Mouse (Mus musculus) heart, embryonic 14.5 days (tissue): ENCODE measurements around the gene Fbxo28. TPM values are rescaled to one million over a fixed set of nuclear protein-coding genes. Genes with fewer than 3 reads are reported as not detected.

ENCODE experiments used
- ATAC-seq: fragments of 200-750 bp; cut with Nextera tagmentation; 2 replicates; pipeline ENCODE4 v1.8.0; 2017; ENCODE audit warnings: low read depth, moderate TSS enrichment; ENCODE audit not compliant: insufficient number of reproducible peaks, insufficient read depth, low FRiP score
- H3K27ac ChIP-seq, 2 experiments: fragments of 200-500 bp in 1 of 2; fragments of 300-500 bp in 1 of 2; sonication (generic) in 1 of 2; replicated peaks in 1 of 2; 2 replicates each; pipeline ENCODE4 v1.5.1; 2012 to 2014; ENCODE audit warnings: low read depth in 2 of 2, low read length in 2 of 2, control low read depth in 1 of 2, mild to moderate bottlenecking in 1 of 2, mixed read lengths in 1 of 2; ENCODE audit not compliant: control insufficient read depth in 1 of 2, insufficient read depth in 1 of 2
- H3K27me3 ChIP-seq: fragments of 300-500 bp; sonication (generic); 2 replicates; pipeline ENCODE4 v1.6.1; 2014; ENCODE audit warnings: mild to moderate bottlenecking, low read length, control low read depth; ENCODE audit not compliant: control insufficient read depth, insufficient read depth
- H3K36me3 ChIP-seq: fragments of 300-500 bp; sonication (generic); 2 replicates; pipeline ENCODE4 v1.6.1; 2014; ENCODE audit warnings: mild to moderate bottlenecking, control low read depth, low read length, mixed read lengths; ENCODE audit not compliant: control insufficient read depth, insufficient read depth
- H3K4me1 ChIP-seq, 2 experiments: fragments of 200-500 bp in 1 of 2; fragments of 300-500 bp in 1 of 2; sonication (generic) in 1 of 2; 2 replicates each; pipeline ENCODE4 v1.6.1; 2012 to 2014; ENCODE audit warnings: low read length in 2 of 2, control low read depth in 1 of 2, mixed read lengths in 1 of 2; ENCODE audit not compliant: control insufficient read depth in 2 of 2, insufficient read depth in 2 of 2
- H3K4me2 ChIP-seq: fragments of 300-500 bp; sonication (generic); 2 replicates; pipeline ENCODE4 v1.6.1; 2014; ENCODE audit warnings: mild to moderate bottlenecking, low read length
- H3K4me3 ChIP-seq, 2 experiments: fragments of 200-500 bp in 1 of 2; fragments of 300-500 bp in 1 of 2; sonication (generic) in 1 of 2; 2 replicates each; pipeline ENCODE4 v1.5.1; 2012 to 2014; ENCODE audit warnings: low read length in 2 of 2, mild to moderate bottlenecking in 2 of 2, control low read depth in 1 of 2, low read depth in 1 of 2, moderate library complexity in 1 of 2; ENCODE audit not compliant: control insufficient read depth in 1 of 2, insufficient read depth in 1 of 2
- H3K9ac ChIP-seq: fragments of 300-500 bp; sonication (generic); 2 replicates; pipeline ENCODE4 v1.6.1; 2014; ENCODE audit warnings: mild to moderate bottlenecking, low read length
- H3K9me3 ChIP-seq: fragments of 300-500 bp; sonication (generic); 2 replicates; pipeline ENCODE4 v1.6.1; 2016; ENCODE audit warnings: low read length, control low read depth; ENCODE audit not compliant: control insufficient read depth
- WGBS: fragments of 180-500 bp; shearing (Covaris S2); extraction: QIAGEN DNeasy Blood & Tissue Kit; methylation state at CpG from one replicate; pipeline ENCODE4 v1.1.7; 2014; 5-methylcytosine and 5-hydroxymethylcytosine counted together
- polyA plus RNA-seq: library from polyadenylated mRNA; unstranded; fragments of >200 nt; fragmentation: Nextera tagmentation; extraction: Ambion mirVana; gene quantifications from 2 replicates; pipeline ENCODE4 v1.2.1, GENCODE M21; 2014

Fbxo28 gene
- polyA plus RNA-seq, 1 experiment from 2014 or later, result 17.2 TPM

DNA sequence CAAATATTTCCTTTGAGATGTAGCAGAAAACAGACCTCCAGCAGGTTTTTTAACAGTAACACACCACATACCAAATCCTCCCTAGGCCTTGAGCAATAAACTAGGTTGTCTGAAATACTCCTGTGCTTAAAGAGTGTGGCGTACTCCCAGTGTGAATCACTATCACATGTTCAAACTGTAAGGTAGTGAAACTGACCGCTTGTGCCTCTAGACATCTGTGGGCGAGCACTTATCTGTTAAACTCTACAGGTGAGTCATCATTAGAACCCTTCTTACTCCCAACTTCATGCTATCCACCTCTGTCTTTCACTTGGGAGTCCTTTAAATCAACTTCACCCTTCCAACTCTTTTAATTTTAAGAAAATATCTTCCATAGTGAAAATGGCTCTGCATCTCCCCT, 18.3 kb downstream of the Fbxo28 start:
- no peaks in the 10 kb centered on the region for H3K9me3 ChIP-seq
- 94% methylated on average over 3 of the region's 3 CpGs for WGBS
- no peak overlapping the region for H3K4me2 ChIP-seq
- no peak overlapping the region for H3K27ac ChIP-seq
- H3K4me3 ChIP-seq, result no peak overlapping the region
- peaks cover 95% of the 10 kb centered on the region for H3K36me3 ChIP-seq
- no peaks in the 10 kb centered on the region for H3K27me3 ChIP-seq
- H3K9ac ChIP-seq, result no peak overlapping the region
- no peak for ATAC-seq
- H3K4me1 ChIP-seq, result no peaks in the 10 kb centered on the region

- no peak for ATAC-seq
- Histone ChIP-seq H3K9ac (no peak overlapping the region), H3K27ac (no peak overlapping the region), H3K36me3 (peaks cover 53% of the 10 kb centered on the region), H3K4me3 (no peak overlapping the region), H3K4me1 (no peaks in the 10 kb centered on the region), H3K27me3 (no peaks in the 10 kb centered on the region), H3K9me3 (no peaks in the 10 kb centered on the region), H3K4me2 (no peak overlapping the region)
- WGBS, result 95% methylated on average over 5 of the region's 5 CpGs
Observed at GRCm38 (mm10) chr1:182314201-182314600, 27.2 kb downstream of the Fbxo28 start.

DNA sequence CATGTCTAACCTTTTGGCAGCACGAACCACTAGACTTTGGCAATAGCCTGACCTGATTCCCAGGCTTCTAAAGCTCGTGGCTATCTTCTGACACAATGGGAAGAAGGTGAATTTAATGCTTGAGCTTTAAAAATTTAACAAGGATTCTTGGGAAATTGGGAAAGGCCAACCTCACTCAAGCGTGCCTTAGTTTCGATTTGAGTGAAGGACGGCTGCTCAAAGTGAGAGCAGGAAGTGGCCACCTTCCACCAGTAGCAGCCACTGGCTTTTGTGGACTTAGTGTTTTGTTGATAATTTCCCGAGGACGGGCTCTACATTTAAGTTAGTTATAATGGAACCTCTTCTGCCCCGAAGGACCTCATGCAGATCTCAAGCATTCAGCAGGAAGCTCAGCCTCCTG, 28.2 kb downstream of the Fbxo28 start:
- H3K4me2 ChIP-seq, result no peak overlapping the region

DNA sequence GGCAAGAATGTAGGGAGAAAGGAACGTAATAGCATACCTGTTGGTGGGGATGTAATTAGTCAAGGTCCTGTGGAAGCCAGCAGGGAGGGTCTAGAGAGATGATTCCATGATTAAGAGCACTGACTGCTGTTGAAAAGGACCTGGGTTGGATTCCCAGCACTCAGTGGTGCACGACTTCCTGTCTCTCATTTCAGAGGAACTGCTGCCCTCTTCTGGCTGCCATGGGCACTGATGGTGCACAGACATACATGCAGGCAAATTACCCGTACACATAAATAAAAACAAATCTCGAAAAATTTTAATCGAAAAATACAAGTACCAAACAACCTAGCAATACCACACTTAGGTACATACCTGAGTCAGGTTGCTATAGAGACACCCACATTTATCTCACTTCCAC, 30.1 kb downstream of the Fbxo28 start:
- H3K4me1 ChIP-seq, result no peaks in the 10 kb centered on the region
- H3K36me3 ChIP-seq, result peaks cover 25% of the 10 kb centered on the region
- H3K9ac ChIP-seq, result no peak overlapping the region
- no peaks in the 10 kb centered on the region for H3K27me3 ChIP-seq
- no peak overlapping the region for H3K4me2 ChIP-seq
- no peak overlapping the region for H3K4me3 ChIP-seq
- no peak overlapping the region for H3K27ac ChIP-seq
- no peaks in the 10 kb centered on the region for H3K9me3 ChIP-seq
- ATAC-seq, result no peak
- 97% methylated on average over 5 of the region's 5 CpGs for WGBS

More for the DNA sequence above, 28.2 kb downstream of the Fbxo28 start:
- H3K9me3 ChIP-seq, result no peaks in the 10 kb centered on the region
- no peak overlapping the region for H3K9ac ChIP-seq
- H3K36me3 ChIP-seq, result peaks cover 43% of the 10 kb centered on the region
- no peaks in the 10 kb centered on the region for H3K4me1 ChIP-seq
- no peak overlapping the region for H3K4me3 ChIP-seq
- no peak for ATAC-seq
- H3K27ac ChIP-seq, result no peak overlapping the region
- 94% methylated on average over 8 of the region's 8 CpGs for WGBS
- H3K27me3 ChIP-seq, result no peaks in the 10 kb centered on the region

DNA sequence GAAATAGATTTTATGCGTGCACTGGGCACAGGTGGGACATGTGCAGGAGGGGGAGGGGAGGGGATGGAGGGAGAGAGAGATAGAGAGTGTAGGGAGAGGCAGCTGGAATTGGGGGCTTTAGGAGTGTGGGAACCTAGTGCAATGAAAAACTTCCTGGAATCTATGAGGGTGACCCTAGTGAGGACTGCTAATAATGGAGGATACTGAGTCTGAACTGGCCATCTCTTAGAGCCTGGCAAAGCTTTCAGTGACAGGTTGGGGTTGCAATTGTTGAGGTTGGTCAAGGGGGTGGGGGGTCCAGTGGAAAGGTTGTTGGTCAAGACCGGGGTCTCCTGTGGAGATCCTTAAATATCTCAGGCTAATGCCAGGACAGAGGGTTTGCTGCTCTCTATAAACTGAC, 31.1 kb downstream of the Fbxo28 start:
- WGBS, result 84% methylated on average over 2 of the region's 2 CpGs
- Histone ChIP-seq H3K27me3 (no peaks in the 10 kb centered on the region), H3K4me2 (no peak overlapping the region), H3K9ac (no peak overlapping the region), H3K27ac (no peak overlapping the region), H3K9me3 (no peaks in the 10 kb centered on the region), H3K4me1 (no peaks in the 10 kb centered on the region), H3K36me3 (peaks cover 14% of the 10 kb centered on the region), H3K4me3 (no peak overlapping the region)
- ATAC-seq, result no peak

GRCm38 (mm10) chr1:182309403-182309802, 32.0 kb downstream of the Fbxo28 start:
- Histone ChIP-seq H3K9ac (no peak overlapping the region), H3K4me3 (no peak overlapping the region), H3K27me3 (no peaks in the 10 kb centered on the region), H3K4me2 (no peak overlapping the region), H3K4me1 (no peaks in the 10 kb centered on the region), H3K27ac (no peak overlapping the region), H3K36me3 (peaks cover 5% of the 10 kb centered on the region), H3K9me3 (no peaks in the 10 kb centered on the region)
- 73% methylated on average over 5 of the region's 5 CpGs for WGBS
- no peak for ATAC-seq

- 79% methylated on average over 5 of the region's 5 CpGs for WGBS
- Histone ChIP-seq H3K27me3 (no peaks in the 10 kb centered on the region), H3K36me3 (no peaks in the 10 kb centered on the region), H3K9me3 (no peaks in the 10 kb centered on the region), H3K9ac (no peak overlapping the region), H3K4me1 (no peaks in the 10 kb centered on the region), H3K4me2 (no peak overlapping the region), H3K4me3 (no peak overlapping the region), H3K27ac (no peak overlapping the region)
- no peak for ATAC-seq
Observed at GRCm38 (mm10) chr1:182302916-182303315, 38.5 kb downstream of the Fbxo28 start.

DNA sequence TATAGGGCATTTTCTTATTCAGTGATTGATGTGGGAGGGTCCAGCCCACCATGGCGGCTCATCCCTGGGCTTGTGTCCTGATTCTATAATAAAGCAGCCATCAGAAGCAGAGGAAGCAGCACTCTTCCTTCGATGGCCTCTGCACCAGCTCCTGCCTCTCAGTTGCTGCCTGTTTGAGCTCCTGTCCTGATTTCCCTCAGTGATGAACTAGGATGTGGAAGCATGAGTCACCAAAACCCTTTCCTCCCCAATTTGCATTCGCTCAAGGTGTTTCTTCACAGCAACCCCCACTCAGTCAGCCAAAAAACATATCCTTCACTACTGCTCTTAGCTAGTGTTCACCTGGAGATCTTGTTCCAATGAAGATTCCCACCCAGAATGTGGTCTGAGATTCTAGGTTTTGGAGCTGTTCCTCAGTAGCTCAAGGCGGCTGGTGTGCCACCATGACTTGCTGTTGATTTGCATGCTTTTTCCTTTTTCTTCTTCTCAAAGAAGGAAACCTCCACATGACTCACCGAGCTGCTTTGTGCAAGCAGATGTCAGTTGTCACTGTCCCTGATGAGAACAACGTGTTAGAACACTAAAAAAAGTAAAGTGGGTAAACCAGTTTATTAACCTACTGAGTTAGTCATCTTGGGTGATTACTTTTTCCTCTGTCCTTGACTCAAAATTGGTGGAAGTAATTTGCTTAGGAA, 39.1 kb downstream of the Fbxo28 start:
- Histone ChIP-seq H3K4me3 (no peak overlapping the region), H3K27ac (no peak overlapping the region), H3K36me3 (no peaks in the 10 kb centered on the region), H3K4me2 (no peak overlapping the region), H3K9ac (no peak overlapping the region), H3K27me3 (no peaks in the 10 kb centered on the region), H3K4me1 (no peaks in the 10 kb centered on the region), H3K9me3 (no peaks in the 10 kb centered on the region)
- 64% methylated on average over 6 of the region's 6 CpGs for WGBS
- ATAC-seq, result no peak
